Mouse (Mus musculus) brain, embryonic 14.5 days (tissue): ENCODE data around the gene Hint2.

Source experiments
- CTCF ChIP-seq: fragments of 200-500 bp; IDR thresholded peaks from 2 replicates; pipeline ENCODE4 v1.5.1; 2012; ENCODE audit warnings: inconsistent platforms, mild to moderate bottlenecking, moderate library complexity, borderline replicate concordance; ENCODE audit not compliant: insufficient read depth, insufficient read length; ENCODE audit errors: extremely low read depth
- POLR2A ChIP-seq: fragments of 200-500 bp; IDR thresholded peaks from 2 replicates; pipeline ENCODE4 v1.6.1; 2012; ENCODE audit warnings: mild to moderate bottlenecking, inconsistent platforms, borderline replicate concordance; ENCODE audit not compliant: poor library complexity, insufficient read depth, insufficient read length, severe bottlenecking; ENCODE audit errors: extremely low read depth

DNA sequence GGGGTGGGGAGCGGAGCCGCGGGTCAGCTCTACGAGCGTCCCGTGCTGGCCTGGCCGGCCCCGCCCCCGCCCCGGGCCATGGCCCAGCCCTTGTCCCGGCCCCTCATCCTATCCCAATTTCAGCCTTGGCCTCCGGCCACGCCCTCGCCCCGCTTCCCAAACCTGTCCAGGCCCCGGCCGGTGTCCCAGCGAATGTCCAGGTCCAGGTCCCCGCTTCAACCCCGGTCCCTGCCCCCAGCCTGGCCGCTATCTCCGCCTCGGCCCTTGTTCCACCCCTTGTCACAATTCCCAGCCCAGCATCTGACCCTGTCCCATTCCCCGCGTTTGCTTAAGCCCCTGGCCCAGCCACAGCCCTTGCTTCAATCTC, 13.1 kb upstream of the Hint2 start:
- TF ChIP-seq CTCF: no peak
- no peak for TF ChIP-seq POLR2A
